Mouse (Mus musculus) liver, adult 10 weeks (tissue): ENCODE data around the gene Rnd2. TPM values are rescaled to one million over a fixed set of nuclear protein-coding genes. Genes with fewer than 3 reads are reported as not detected.

Source experiments
- polyA plus RNA-seq: library from polyadenylated mRNA; stranded (reverse); fragments of 350-450 nt; fragmentation: Illumina TruSeq; extraction: RNeasy Lipid Tissue Mini Kit (QIAGEN cat#74804); gene quantifications from one replicate; pipeline ENCODE4 v1.2.3, GENCODE M21; 2014; ENCODE audit warnings: low read depth, low replicate concordance

Gene Rnd2
- 10.8 TPM for polyA plus RNA-seq

GRCm38 (mm10) chr11:101464211-101465100 is at the start of gene Rnd2:
TSS of gene Rnd2 (plus strand) at chr11:101464999.

GRCm38 (mm10) chr11:101417101-101417855 is 47.5 kb upstream of the Rnd2 start, which contains the start of gene Aarsd1:
TSS of gene Aarsd1 (minus strand) at chr11:101417615.

GRCm38 (mm10) chr11:101424105-101424851 is 40.5 kb upstream of the Rnd2 start, which contains the start of gene Gm27029:
TSS of gene Gm27029 (minus strand) at chr11:101424796.

GRCm38 (mm10) chr11:101424925-101425813 is 39.6 kb upstream of the Rnd2 start, which contains the start of the genes Rundc1 and Ptges3l:
TSS of gene Rundc1 (plus strand) at chr11:101425085.
TSS of gene Ptges3l (minus strand) at chr11:101425333.

GRCm38 (mm10) chr11:101442127-101442693 is 22.6 kb upstream of the Rnd2 start, which contains the start of gene Rpl27:
TSS of gene Rpl27 (plus strand) at chr11:101442298.

GRCm38 (mm10) chr11:101448274-101448746 is 16.5 kb upstream of the Rnd2 start, which contains the start of gene Ifi35:
TSS of gene Ifi35 (plus strand) at chr11:101448407.

GRCm38 (mm10) chr11:101465869-101466551 is 1.2 kb downstream of the Rnd2 start, which contains the start of gene Vat1:
TSS of gene Vat1 (minus strand) at chr11:101466230.

Other genes starting within 250 kb of the Rnd2 start
- gene Ezh1, start 238.5 kb upstream of the Rnd2 start, polyA plus RNA-seq, result 6.2 TPM
- 4.4 TPM for gene Ramp2, start 219.0 kb upstream of the Rnd2 start, polyA plus RNA-seq
- gene Vps25, start 211.3 kb upstream of the Rnd2 start, polyA plus RNA-seq, result 82.1 TPM
- gene Wnk4, start 204.4 kb upstream of the Rnd2 start, polyA plus RNA-seq, result not detected
- gene Cntd1, start 186.0 kb upstream of the Rnd2 start, polyA plus RNA-seq, result not detected
- gene Coa3, start 185.9 kb upstream of the Rnd2 start, polyA plus RNA-seq, result 11.5 TPM
- gene Becn1, start 162.7 kb upstream of the Rnd2 start, polyA plus RNA-seq, result 49.8 TPM
- 96.3 TPM for gene Psme3, start 148.8 kb upstream of the Rnd2 start, polyA plus RNA-seq
- gene Aoc2, start 139.9 kb upstream of the Rnd2 start, polyA plus RNA-seq, result not detected
- gene Aoc3, start 134.4 kb upstream of the Rnd2 start, polyA plus RNA-seq, result 0.16 TPM
- 315 TPM for gene G6pc, start 97.4 kb upstream of the Rnd2 start, polyA plus RNA-seq
- gene Aarsd1, start 47.4 kb upstream of the Rnd2 start, polyA plus RNA-seq, result 5.7 TPM
- gene Gm27029, start 40.2 kb upstream of the Rnd2 start, polyA plus RNA-seq, result 0.95 TPM
- gene Rundc1, start 39.9 kb upstream of the Rnd2 start, polyA plus RNA-seq, result 1.6 TPM
- not detected for gene Ptges3l, start 39.7 kb upstream of the Rnd2 start, polyA plus RNA-seq
- 30.0 TPM for gene Rpl27, start 22.7 kb upstream of the Rnd2 start, polyA plus RNA-seq
- gene Ifi35, start 16.6 kb upstream of the Rnd2 start, polyA plus RNA-seq, result 3.8 TPM
- 1.9 TPM for gene Vat1, start 1.2 kb downstream of the Rnd2 start, polyA plus RNA-seq
- gene Brca1, start 87.0 kb downstream of the Rnd2 start, polyA plus RNA-seq, result 0.58 TPM
- 155 TPM for gene Nbr1, start 87.2 kb downstream of the Rnd2 start, polyA plus RNA-seq
- gene Tmem106a, start 117.2 kb downstream of the Rnd2 start, polyA plus RNA-seq, result 6.0 TPM
- not detected for gene Gm11634, start 134.3 kb downstream of the Rnd2 start, polyA plus RNA-seq
- 2.7 TPM for gene Rdm1, start 162.2 kb downstream of the Rnd2 start, polyA plus RNA-seq
- 17.2 TPM for gene Arl4d, start 200.5 kb downstream of the Rnd2 start, polyA plus RNA-seq